Mouse (Mus musculus) layer of hippocampus, adult 11-12 months (tissue): ENCODE measurements around the gene Cyfip1.

Experiments
- DNase-seq: peaks from one replicate; pipeline ENCODE4 v3.0.0; 2022; ENCODE audit warnings: low spot score

Cyfip1 gene

DNA sequence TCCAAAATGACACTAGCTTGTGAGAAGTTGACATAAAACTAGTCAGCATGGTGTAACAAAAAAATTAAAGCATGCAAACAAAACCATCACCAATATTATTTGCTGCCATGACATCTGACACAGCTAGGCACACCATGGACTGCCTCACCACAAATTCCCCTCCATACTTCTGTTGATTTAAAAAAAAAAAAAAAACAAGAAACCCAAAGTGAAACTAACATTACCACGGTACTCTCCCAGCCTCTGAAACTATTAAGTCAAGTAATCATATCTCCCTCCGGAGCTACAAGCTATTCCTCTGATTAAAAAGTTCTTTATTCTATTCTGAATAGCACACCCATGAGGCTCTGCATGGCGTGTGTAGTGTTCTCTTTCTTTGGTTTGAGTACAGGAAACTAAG, 115.6 kb downstream of the Cyfip1 start:
- no peak for DNase-seq

DNA sequence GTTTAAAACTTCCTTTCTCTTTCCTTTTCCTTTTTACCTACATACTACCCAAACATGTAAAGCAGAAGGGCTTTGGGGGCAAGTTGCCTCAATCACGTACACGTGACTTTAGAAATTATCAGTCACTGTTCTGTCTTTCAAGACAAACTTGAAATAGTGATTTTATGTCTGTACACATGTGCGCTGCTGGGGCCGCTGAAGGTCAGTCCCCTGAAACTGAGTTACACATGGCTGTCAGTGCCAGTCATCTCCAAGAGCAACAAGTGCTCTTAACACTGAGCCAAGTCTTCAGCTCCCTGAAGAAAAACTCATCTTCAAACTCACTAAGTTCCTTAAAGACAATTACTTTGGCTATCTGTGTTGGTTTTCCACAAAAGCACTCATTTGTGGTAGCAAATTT, 116.4 kb downstream of the Cyfip1 start:
- DNase-seq, result no peak

DNA sequence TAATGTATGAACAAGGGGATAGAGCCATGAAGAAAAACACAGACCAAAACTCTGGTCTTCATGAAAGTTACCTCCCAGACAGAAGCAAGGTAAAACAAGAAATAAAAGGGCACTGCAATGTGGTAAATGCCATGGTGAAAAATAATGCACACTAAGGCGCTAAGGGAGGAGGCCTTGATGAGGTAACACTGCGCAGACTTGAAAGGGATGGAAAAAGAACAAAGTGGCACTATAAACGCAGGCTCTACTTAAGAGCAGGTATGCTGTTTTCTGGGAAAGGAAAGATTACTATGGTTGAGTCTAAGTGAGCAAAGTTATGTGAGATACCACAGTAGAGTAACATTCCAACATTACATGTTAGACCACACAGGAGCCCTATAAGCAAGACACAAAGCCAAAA, 118.3 kb downstream of the Cyfip1 start:
- no peak for DNase-seq

DNA sequence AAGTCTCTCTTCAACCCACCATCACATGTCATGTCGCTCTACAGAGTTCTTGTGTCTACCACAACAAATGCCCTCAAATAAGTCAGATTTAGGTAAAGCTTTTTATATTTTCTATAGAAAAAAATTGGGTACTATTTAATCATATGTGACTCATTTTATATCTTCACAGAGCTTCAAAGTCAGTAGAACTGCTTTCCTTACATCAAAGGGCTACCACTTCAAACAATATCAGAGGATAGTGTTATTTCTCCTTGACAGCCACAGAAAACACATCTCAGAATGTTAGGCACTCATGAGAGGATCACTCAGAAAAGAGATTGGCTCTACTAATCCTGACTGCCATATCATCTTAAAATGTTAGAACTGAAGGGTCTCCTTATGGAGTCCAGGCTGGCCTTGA, 119.0 kb downstream of the Cyfip1 start:
- no peak for DNase-seq

DNA sequence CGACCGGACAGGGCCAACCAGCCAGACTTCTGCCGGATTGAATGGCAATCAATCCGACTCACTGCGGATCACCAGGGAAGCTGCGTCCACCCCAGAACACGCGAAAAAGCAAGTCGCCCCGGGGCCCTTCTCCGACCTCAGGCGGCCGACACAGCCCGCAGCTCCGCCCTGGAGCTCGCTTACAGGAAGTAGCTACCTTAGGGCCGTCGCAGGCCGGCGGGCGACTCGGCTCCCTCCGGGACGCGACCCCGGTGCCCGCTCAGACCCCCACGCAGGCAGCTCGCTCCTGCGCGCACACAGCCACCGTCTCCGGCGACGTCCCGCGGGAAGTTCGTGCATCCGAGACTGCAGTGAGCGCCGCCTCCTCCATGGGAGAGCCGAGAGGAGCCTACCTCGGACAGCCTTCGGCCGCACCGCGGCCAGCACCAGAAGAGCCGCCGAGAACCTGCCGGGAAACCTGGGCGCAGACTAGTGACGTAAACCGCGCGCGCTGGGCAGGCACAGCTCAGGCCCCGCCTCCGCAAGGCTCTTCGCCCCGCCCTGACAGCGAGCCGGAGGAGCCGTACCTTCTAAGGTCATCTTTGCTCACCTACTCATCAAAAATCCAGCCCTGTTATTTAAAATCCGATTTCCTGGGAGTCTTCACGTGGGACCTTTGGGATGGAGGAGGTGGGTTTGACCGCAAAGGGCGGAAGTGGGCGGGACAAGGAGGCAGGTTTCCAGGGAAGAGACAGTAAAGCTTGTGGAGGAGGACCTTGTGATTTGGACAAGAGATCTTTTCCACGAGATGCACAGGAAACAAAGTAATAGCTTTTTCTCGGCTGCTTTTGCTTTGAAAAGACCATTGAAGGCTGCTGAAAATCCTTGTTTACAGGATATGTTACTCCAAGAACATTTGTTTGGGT, 120.7 kb downstream of the Cyfip1 start, which contains the start of gene Nipa2:
Gene Nipa2 (minus strand): TSS at position 473 of the 905 bp plus-strand sequence.
- DNase-seq, result peak; percentile 93

DNA sequence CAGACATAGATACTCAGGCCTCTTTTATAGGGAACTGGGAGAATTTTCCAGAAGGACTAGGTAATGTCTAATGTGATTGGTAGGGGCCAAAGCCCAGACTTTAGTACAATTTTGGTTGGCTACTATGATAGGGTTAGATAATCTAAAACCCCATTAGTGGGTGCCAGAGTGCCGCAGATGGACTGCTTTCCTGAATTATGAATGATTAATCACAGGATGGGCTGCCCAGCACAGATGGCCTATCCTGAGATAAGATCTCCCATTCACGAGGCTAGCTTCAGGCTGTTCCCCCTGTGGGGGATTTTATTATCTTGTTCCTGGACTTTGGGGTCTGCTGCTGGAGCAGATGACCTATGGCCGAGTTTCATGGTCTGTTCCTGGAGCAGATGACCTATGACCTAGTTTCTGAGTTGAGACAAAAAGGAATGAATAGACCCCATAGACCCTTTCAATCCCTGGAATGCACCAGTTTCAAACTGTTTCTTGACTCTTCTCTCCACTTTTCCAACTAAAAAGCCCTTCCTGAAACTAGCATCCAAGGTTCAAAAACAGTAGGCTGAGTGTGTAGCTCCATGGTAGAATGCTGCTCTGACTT, 125.4 kb downstream of the Cyfip1 start:
- DNase-seq, result no peak

DNA sequence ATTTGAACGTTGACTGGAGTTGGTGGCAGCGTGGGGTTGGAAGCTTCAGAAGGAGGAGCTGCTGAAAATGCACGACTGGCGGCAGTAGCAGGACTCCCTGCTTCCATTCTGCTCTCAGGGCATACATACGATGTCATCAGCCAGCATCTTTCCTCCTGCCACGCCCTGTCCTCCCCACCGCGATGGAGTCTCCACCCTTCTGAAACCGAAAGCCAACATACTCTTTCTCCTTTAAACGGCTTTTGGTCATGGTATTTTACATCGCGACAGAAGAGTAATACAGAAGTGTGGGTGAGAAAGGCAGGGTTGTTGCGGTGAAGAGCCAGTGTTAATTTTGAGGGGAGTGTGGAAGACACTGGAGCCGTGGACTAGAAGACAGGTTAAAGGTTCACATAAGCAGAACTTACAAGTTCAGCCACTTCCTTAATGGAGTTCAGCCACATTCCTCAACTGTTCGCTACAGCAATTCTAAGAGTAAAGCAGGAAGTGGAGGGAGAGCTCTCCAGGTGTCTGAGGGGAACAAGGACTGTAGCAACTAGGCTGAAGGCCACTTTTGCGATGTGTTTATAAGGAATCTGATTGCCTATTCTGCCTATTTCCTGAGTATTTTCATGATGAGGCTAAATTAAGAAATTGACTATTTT, 126.8 kb downstream of the Cyfip1 start:
- no peak for DNase-seq

DNA sequence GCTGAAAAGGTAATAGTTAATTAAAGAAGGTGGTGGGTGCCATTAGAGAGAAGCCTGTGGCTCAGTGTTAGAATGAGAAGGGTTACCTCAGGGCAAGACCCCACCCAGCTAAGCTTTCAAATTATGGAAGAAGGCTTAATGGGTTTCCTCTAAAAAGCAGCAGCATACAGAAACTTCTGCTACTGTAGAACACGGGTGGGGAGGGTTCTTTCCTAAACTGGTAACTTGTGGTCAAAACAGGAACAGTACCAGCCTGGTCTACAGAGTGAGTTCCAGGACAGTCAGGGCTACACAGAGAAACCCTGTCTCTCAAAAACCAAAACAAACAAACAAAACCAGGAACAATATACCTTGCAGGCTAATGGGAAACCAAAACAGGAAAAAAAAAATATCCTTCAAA, 127.9 kb downstream of the Cyfip1 start:
- DNase-seq, result no peak

DNA sequence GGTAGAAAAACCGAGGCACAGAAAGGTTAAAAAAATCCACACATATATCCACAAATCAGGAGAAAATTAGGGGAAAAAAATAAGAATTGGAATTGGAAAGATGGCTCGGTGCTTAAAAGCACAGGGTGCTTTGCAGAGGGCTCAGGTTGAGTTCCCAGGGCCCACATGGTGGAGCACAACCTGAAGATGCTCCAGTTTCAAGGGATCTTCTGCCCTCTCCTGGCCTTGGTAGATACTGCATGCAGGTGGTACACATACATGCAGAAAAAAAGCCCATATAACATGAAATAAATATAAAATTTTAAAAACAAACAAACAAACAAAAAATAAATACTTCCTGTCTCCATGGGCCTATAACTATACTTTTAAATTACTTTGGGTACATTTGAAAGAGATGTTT, 132.9 kb downstream of the Cyfip1 start:
- no peak for DNase-seq

DNA sequence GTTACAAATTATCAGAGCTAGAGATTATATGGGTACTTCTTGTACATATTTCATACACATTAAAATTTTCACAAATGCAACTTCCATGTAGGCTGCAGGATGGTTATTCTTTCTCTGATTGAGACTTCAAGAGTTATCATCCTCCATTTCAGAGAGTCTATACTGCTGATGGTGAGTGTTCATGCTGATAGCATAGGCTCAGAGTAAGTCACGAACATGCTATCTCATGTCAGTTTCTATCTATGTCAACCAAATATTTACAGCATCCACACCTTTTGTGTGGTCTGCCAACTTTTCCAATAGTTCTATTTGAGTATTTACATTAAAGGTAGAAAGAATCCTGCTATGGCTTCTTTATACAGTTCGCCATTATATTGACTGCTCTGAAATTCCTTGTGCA, 140.0 kb downstream of the Cyfip1 start:
- no peak for DNase-seq
